Mouse (Mus musculus): ENCODE data around the gene Nod2. TPM values are rescaled to one million over a fixed set of nuclear protein-coding genes. Genes with fewer than 3 reads are reported as not detected.
A peak's percentile ranks its signal among the peaks of the same experiment; 100 is the strongest.

The Nod2 gene
- polyA plus RNA-seq (2015; fragmentation: Nextera tagmentation; extraction: Ambion mirVana), result 0.28 and 0.44 TPM in 2 replicates

- Histone ChIP-seq H3K4me1 (ENCODE audit: control insufficient read depth, insufficient read depth, low read length) (peaks cover 10% of the 10 kb centered on the region; the same call in 1 of the 2 replicates), H3K9ac (ENCODE audit: low read length) (peak within 1 kb of the TSS; percentile 66), H3K36me3 (ENCODE audit: control insufficient read depth, insufficient read depth, low read length) (no peaks in the 10 kb centered on the region), H3K27me3 (ENCODE audit: control insufficient read depth, insufficient read depth, low read length) (peaks cover 2% of the 10 kb centered on the region; the same call in 1 of the 2 replicates), H3K9me3 (replicated peaks; ENCODE audit: control insufficient read depth, low read length) (no peaks in the 10 kb centered on the region), H3K4me2 (ENCODE audit: low read depth, low read length) (peak within 1 kb of the TSS; percentile 70), H3K27ac (ENCODE audit: low read length) (peak within 1 kb of the TSS; percentile 19; the same call in 1 of the 2 replicates), H3K4me3 (replicated peaks; ENCODE audit: low read length) (peak within 1 kb of the TSS; percentile 45)
- peak; percentile 95 for ATAC-seq (ENCODE audit: insufficient read depth, low FRiP score)
- WGBS, result 9% methylated on average over 33 of the region's 33 CpGs
Observed at GRCm38 (mm10) chr8:88646837-88647778, at the start of gene Nod2. Gene Nod2, plus strand, starts transcription at chr8:88647315.

DNA sequence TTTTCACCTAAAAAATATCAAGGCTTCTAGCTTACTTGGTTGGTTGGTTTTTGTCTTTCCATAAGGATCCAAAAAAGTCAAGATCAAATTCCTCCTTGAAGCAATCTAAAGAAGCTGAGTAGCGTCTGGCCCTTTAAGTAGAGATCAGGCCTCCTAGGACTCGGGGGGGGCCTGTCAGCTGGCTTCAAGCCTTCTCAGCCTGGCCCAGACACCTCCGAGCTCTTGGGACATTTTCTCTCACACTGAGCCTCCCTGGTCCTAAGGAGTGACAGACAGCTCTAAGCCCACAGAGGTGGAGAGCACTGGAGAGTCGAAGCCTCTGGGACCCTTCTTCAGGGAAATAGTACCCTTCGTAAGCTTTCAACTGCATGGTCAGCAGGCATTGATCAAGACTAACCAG lies 48.5 kb upstream of the Nod2 start:
- Histone ChIP-seq H3K4me3 (replicated peaks; ENCODE audit: low read length) (no peak overlapping the region), H3K9ac (ENCODE audit: low read length) (no peak overlapping the region), H3K4me2 (ENCODE audit: low read depth, low read length) (no peak overlapping the region), H3K9me3 (replicated peaks; ENCODE audit: control insufficient read depth, low read length) (no peaks in the 10 kb centered on the region), H3K27ac (ENCODE audit: low read length) (no peak overlapping the region), H3K27me3 (ENCODE audit: control insufficient read depth, insufficient read depth, low read length) (no peaks in the 10 kb centered on the region), H3K36me3 (ENCODE audit: control insufficient read depth, insufficient read depth, low read length) (no peaks in the 10 kb centered on the region), H3K4me1 (ENCODE audit: control insufficient read depth, insufficient read depth, low read length) (peaks cover under 1% of the 10 kb centered on the region; the same call in 1 of the 2 replicates)
- ATAC-seq (ENCODE audit: insufficient read depth, low FRiP score), result no peak
- WGBS, result 58% methylated on average over 5 of the region's 5 CpGs

- H3K9me3 ChIP-seq (replicated peaks; ENCODE audit: control insufficient read depth, low read length), result no peaks in the 10 kb centered on the region
- ATAC-seq (ENCODE audit: insufficient read depth, low FRiP score), result no peak
- WGBS, result 88% methylated on average over 7 of the region's 7 CpGs
- H3K4me1 ChIP-seq (ENCODE audit: control insufficient read depth, insufficient read depth, low read length), result peaks cover 5% of the 10 kb centered on the region; the same call in 1 of the 2 replicates
- no peak overlapping the region for H3K4me3 ChIP-seq (replicated peaks; ENCODE audit: low read length)
- H3K36me3 ChIP-seq (ENCODE audit: control insufficient read depth, insufficient read depth, low read length), result no peaks in the 10 kb centered on the region
- H3K27ac ChIP-seq (ENCODE audit: low read length), result no peak overlapping the region
- no peaks in the 10 kb centered on the region for H3K27me3 ChIP-seq (ENCODE audit: control insufficient read depth, insufficient read depth, low read length)
- no peak overlapping the region for H3K9ac ChIP-seq (ENCODE audit: low read length)
- no peak overlapping the region for H3K4me2 ChIP-seq (ENCODE audit: low read depth, low read length)
Observed at GRCm38 (mm10) chr8:88599491-88599890, 47.6 kb upstream of the Nod2 start.

GRCm38 (mm10) chr8:88603446-88603989 lies 43.6 kb upstream of the Nod2 start:
- H3K9me3 ChIP-seq (replicated peaks; ENCODE audit: control insufficient read depth, low read length), result no peaks in the 10 kb centered on the region
- peak; percentile 6; the same call in 1 of the 2 replicates for ATAC-seq (ENCODE audit: insufficient read depth, low FRiP score)
- 9% methylated on average over 10 of the region's 10 CpGs for WGBS
- no peak overlapping the region for H3K9ac ChIP-seq (ENCODE audit: low read length)
- peaks cover 16% of the 10 kb centered on the region for H3K4me1 ChIP-seq (ENCODE audit: control insufficient read depth, insufficient read depth, low read length)
- peak overlapping the region; percentile 71 for H3K27ac ChIP-seq (ENCODE audit: low read length)
- peak overlapping the region; percentile 18 for H3K4me3 ChIP-seq (replicated peaks; ENCODE audit: low read length)
- peak overlapping the region; percentile 39 for H3K4me2 ChIP-seq (ENCODE audit: low read depth, low read length)
- H3K27me3 ChIP-seq (ENCODE audit: control insufficient read depth, insufficient read depth, low read length), result no peaks in the 10 kb centered on the region
- no peaks in the 10 kb centered on the region for H3K36me3 ChIP-seq (ENCODE audit: control insufficient read depth, insufficient read depth, low read length)

DNA sequence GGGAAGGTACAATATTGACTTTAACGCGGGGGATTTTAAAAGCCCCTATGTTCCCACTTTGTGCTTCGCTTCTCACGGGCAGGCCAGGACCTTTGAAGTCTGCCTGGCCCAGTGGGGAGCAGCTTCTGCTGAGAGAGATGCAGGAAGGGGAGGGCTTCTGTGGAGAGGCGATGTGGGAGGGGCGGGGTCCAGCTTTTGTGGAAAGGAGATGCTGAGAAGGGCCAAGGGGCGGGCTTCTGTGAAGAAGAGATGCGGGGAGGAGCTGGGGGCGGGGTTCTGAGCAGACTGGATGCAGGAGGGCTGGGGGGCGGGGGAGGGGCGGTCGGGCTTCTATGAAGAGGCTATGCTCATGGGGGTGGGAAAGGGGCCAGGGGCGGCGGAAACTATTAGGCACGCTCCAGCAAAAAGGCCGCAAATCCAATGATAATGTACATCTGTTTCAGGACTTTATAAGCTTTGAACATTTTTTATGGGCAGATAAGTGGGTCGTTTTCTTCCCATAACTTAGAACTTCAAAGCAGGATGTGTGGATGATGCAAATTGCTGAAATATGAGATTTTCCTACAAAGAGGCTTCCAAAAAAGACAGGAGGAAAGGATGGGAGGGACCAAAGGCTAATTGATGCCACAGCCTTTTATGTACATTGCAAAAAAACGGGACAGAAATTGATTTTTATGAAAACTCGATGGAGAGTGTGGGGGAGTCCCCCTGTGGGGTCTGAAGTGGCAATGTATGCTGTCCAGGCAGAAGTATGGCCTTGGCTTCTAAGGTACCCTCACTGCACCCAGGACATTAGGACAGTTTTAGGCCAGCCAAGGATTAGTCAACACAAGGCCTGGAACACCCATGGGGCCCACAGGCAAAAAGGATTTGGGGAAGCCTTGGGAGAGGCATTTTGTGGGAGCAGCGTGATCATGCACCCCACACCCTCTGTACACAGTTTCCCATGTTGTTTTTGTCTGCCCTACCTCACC lies 42.8 kb upstream of the Nod2 start:
- 7% methylated on average over 20 of the region's 20 CpGs for WGBS
- ATAC-seq (ENCODE audit: insufficient read depth, low FRiP score), result peak; percentile 90
- no peaks in the 10 kb centered on the region for H3K9me3 ChIP-seq (replicated peaks; ENCODE audit: control insufficient read depth, low read length)
- peaks cover 16% of the 10 kb centered on the region for H3K4me1 ChIP-seq (ENCODE audit: control insufficient read depth, insufficient read depth, low read length)
- no peaks in the 10 kb centered on the region for H3K36me3 ChIP-seq (ENCODE audit: control insufficient read depth, insufficient read depth, low read length)
- H3K4me2 ChIP-seq (ENCODE audit: low read depth, low read length), result peak overlapping the region; percentile 39
- H3K9ac ChIP-seq (ENCODE audit: low read length), result no peak overlapping the region
- H3K27ac ChIP-seq (ENCODE audit: low read length), result peak overlapping the region; percentile 71
- no peaks in the 10 kb centered on the region for H3K27me3 ChIP-seq (ENCODE audit: control insufficient read depth, insufficient read depth, low read length)
- peak overlapping the region; percentile 18 for H3K4me3 ChIP-seq (replicated peaks; ENCODE audit: low read length)

- no peak for ATAC-seq (ENCODE audit: insufficient read depth, low FRiP score)
- Histone ChIP-seq H3K9me3 (replicated peaks; ENCODE audit: control insufficient read depth, low read length) (no peaks in the 10 kb centered on the region), H3K4me2 (ENCODE audit: low read depth, low read length) (no peak overlapping the region), H3K36me3 (ENCODE audit: control insufficient read depth, insufficient read depth, low read length) (no peaks in the 10 kb centered on the region), H3K9ac (ENCODE audit: low read length) (no peak overlapping the region), H3K4me3 (replicated peaks; ENCODE audit: low read length) (no peak overlapping the region), H3K27ac (ENCODE audit: low read length) (no peak overlapping the region), H3K4me1 (ENCODE audit: control insufficient read depth, insufficient read depth, low read length) (peaks cover 16% of the 10 kb centered on the region), H3K27me3 (ENCODE audit: control insufficient read depth, insufficient read depth, low read length) (no peaks in the 10 kb centered on the region)
- 40% methylated on average over 13 of the region's 13 CpGs for WGBS
Observed at GRCm38 (mm10) chr8:88605361-88606040, 41.6 kb upstream of the Nod2 start.

- 79% methylated on average over 8 of the region's 8 CpGs for WGBS
- ATAC-seq (ENCODE audit: insufficient read depth, low FRiP score), result no peak
- no peak overlapping the region for H3K9ac ChIP-seq (ENCODE audit: low read length)
Observed at GRCm38 (mm10) chr8:88609036-88609435, 38.1 kb upstream of the Nod2 start.

DNA sequence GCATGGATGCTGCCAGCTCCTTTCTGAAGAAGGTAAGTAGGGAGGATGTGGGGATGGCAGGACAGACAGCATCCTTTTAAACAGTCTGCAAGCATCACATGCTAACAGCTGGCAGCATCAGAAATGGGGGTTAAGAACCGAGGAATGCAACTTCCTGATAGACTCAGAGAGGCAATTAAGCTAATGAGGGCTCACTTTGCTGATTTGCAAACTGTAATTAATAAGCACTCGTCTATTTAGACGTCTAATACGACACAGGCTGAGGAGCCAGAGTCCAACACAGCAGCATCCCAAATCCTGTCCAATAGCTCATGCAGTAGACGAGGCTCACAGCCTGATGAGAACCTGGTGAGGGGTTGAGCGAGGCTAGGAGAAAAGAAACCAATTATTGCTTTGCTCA lies 36.8 kb upstream of the Nod2 start:
- Histone ChIP-seq H3K36me3 (ENCODE audit: control insufficient read depth, insufficient read depth, low read length) (no peaks in the 10 kb centered on the region), H3K4me1 (ENCODE audit: control insufficient read depth, insufficient read depth, low read length) (peaks cover 5% of the 10 kb centered on the region), H3K27ac (ENCODE audit: low read length) (no peak overlapping the region), H3K4me3 (replicated peaks; ENCODE audit: low read length) (no peak overlapping the region), H3K27me3 (ENCODE audit: control insufficient read depth, insufficient read depth, low read length) (no peaks in the 10 kb centered on the region), H3K9me3 (replicated peaks; ENCODE audit: control insufficient read depth, low read length) (no peaks in the 10 kb centered on the region), H3K4me2 (ENCODE audit: low read depth, low read length) (no peak overlapping the region), H3K9ac (ENCODE audit: low read length) (no peak overlapping the region)
- 70% methylated on average over 6 of the region's 6 CpGs for WGBS
- no peak for ATAC-seq (ENCODE audit: insufficient read depth, low FRiP score)

More at GRCm38 (mm10) chr8:88609036-88609435, 38.1 kb upstream of the Nod2 start:
- Histone ChIP-seq H3K4me3 (replicated peaks; ENCODE audit: low read length) (no peak overlapping the region), H3K36me3 (ENCODE audit: control insufficient read depth, insufficient read depth, low read length) (no peaks in the 10 kb centered on the region), H3K9me3 (replicated peaks; ENCODE audit: control insufficient read depth, low read length) (no peaks in the 10 kb centered on the region), H3K27me3 (ENCODE audit: control insufficient read depth, insufficient read depth, low read length) (no peaks in the 10 kb centered on the region), H3K27ac (ENCODE audit: low read length) (no peak overlapping the region), H3K4me1 (ENCODE audit: control insufficient read depth, insufficient read depth, low read length) (peaks cover 11% of the 10 kb centered on the region), H3K4me2 (ENCODE audit: low read depth, low read length) (no peak overlapping the region)
